Mouse (Mus musculus) frontal cortex, postnatal 10 days (tissue): ENCODE measurements around the gene Mysm1.

Experiments used
- DNase-seq, 2 experiments: peaks; one replicate each; pipeline ENCODE4 v3.0.0; 2022; ENCODE audit warnings: low spot score in 2 of 2, mixed read lengths in 1 of 2

Mysm1 gene

GRCm38 (mm10) chr4:94952773-94953172, 26.1 kb downstream of the Mysm1 start:
- DNase-seq, result no peak

DNA sequence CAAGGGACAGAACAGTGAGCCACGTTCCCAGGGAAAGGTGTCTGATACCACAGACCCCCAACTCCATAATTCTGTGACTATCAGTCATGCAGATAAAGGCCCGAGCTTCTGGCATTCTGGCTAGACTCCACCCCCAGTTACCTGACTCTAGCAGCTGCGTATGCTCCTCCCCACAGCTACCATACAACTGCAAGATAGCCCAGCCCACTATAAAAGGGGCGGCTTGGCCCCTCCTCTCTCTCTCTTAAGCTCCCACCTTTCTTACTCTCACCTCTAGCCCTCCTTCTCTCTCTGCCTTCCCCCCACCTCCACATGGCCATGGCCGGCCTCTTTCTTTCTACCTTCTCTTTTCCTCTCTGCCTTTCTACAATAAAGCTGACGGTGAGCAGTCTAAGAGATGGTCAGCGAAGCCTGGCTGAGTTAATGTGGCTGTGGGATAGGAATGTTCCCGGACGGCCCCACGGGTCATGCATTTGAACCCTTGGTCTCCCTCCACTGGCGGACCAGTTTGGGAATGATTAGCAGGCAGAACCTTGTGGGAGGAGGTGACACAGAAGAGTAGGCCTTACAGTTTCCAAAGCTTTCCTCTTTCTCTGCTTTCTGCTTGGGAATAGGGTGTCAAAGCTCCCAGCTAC, 37.6 kb downstream of the Mysm1 start:
- no peak for DNase-seq

GRCm38 (mm10) chr4:94928743-94929142, 50.2 kb downstream of the Mysm1 start, which contains the start of gene Eqtn:
Gene Eqtn (minus strand): TSS chr4:94928843.
- no peak for DNase-seq

GRCm38 (mm10) chr4:94901780-94902179, 77.1 kb downstream of the Mysm1 start:
- no peak for DNase-seq

GRCm38 (mm10) chr4:94900744-94901143, 78.2 kb downstream of the Mysm1 start:
- DNase-seq, result no peak
